Mouse (Mus musculus): ENCODE measurements around the gene Cyb5r1.

Cyb5r1 gene

DNA sequence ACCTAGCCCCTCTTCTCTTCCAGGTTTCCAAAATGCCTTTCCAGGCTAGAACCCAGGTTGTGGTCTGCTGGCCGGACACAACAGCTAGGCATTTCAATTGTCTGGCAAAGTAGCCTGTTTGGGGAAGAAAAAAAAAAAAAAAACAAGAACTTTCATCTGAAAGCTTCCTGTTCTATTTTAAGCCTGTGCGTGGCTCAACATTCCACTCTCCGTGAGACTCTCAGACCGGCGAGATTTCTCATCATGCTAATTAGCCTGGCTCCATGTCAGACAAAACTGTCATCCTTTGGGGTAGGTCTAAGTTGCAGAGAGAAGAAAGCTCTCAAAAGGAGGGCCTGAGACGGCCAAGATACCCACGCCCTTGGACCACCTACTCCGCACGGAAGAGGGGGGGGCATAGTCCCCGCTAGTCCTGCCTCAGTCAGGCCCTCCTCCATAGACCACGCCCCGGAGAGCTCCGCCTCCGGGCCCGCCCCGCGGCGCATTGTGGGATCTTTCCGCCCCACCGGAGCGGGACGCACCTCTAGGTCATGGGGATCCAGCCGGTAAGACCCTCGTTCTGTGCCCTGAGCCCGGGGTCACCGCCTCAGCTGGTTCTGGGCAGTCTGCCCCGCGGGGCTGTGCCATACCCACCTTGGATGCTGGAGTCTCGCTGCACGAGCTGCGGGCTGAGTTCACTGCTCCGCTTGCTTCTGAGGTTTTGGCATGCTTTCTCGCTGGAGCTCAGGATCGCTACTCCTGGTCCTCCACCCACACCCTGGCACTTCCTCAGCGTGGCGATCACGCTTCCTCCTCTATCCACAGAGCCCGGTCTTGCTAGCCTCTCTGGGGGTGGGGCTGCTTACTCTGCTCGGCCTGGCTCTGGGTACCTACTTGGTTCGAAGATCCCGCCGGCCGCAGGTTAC, at the start of gene Cyb5r1:
Cyb5r1 (plus strand) TSS at position 51 of the 905 bp plus-strand sequence.
- under 1% methylated on average over 43 of the region's 43 CpGs for WGBS

DNA sequence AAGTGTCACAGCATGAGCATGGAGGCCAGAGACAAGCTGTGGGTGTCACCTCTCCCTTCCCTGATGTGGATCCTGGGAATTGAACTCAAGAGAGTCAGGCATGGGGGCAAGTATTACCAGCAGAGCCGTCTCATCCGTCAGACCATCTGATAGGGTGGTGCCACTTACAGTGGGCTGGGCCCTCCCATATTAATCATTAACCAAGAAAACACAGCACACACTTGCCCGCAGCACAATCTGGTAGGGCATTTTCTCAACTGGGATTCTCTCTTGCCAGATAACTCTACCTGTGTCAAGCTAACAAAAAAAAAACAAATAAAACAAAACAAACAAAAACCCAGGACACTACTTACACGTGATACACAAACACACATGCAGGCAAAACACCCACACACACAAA, 47.9 kb upstream of the Cyb5r1 start:
- 88% methylated on average over 4 of the region's 4 CpGs for WGBS

DNA sequence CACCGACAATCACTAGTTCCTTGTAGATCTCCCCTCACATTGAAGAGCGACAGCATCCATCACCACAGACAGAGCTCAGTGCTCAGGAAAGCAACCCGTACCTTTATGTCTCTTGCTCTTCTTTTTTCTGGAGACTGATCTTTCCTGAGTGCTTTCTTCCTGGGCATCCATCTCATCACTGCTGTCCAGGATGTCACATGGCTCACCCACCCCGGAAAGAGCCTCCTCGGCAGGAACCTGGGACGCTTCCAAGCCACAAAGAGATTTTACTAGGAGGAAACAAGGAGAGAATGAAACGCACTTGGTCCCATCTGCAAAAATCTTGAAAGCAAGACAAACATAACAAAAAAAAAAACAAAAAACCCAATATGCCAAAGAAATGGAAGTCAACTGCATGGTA, 44.7 kb upstream of the Cyb5r1 start:
- 64% methylated on average over 7 of the region's 7 CpGs for WGBS

DNA sequence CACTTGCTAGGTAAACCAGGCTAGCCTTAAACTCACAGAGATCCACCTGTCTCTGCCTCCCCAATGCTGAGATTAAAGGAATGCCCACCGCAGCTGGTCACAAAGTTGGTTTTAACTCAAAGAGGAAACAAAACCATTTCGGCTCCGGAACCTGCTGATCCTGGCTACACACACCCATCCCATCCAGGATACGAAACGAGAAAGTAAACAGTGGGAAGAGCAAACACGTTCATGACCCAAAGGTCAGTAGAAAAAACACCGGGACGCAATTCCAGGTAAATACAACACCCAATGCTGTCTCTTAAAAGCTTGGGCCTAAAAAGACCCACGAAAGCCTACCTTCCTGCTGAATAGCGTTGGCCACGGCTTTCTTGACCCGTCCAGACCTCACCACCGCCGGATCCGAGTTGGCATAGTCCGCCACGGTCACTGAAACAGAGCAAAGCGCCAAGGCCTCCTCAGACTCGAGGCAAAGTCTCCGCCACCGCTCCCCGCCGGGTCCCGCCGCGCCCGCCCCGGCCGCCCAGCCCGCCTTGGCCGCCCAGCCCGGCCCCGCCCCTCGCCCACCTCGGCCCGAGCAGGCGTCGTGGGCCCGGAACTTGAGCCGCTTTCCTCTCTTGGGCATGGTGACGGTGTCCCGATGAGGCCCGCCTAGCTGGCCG, 44.0 kb upstream of the Cyb5r1 start:
- 2% methylated on average over 44 of the region's 44 CpGs for WGBS

DNA sequence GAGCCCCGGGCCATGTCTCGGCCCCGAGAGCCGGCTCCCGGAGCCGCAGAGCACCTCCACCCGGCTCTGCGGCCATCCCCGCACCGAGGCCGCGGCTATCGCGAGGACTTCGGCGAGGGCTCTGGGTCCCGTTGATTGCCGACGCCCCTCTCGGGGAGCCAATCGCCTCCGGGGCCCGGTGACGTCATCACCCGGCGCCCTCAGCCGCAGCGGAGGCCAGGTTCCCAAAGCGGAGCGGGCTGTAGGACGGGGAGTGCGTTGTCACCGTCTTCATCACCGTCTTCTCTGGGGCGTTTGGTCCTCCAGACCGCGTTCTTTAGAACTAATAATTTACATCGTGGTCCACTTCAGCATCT, 43.5 kb upstream of the Cyb5r1 start, which contains the start of gene Tmem183a:
Tmem183a (minus strand) TSS at position 123 of the 356 bp plus-strand sequence.
- under 1% methylated on average over 38 of the region's 38 CpGs for WGBS

DNA sequence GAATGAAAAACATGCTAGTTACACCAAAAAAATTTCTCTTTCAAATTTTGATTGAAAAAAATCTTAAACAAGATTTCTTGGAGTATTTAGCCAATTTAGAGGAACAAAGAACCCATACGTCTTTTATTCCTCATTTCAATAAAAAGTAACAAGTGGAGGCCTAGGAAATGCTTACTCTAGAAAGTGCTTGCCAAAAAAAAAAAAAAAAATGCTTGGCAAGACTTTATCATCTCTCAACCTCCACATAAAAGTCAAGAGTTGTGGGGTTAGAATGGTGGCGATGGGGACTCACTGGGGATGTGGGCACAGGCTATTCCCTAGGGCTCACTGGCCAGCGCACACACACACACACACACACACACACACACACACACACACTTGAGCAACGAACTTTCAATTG, 42.2 kb upstream of the Cyb5r1 start:
- WGBS = 75% methylated on average over 4 of the region's 4 CpGs

DNA sequence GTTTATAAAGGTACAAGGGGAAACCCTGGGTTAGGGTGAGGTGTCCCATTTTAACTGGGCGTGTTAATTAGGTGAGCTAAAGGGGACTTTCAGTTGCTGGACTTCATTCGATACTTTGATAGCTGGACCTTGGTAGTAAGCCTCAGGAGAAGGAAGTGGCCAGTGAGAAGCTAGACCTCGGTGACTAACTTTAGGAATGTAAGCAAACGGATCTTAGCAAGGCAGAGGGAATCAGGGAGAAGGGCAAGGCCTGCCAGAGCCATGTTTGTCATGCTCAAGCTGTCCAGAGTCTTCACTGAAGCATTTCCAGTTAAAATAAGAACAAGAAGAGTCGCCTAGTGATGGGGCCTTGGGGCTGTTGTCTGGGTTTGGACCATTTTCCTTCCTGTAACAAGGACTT, 39.9 kb upstream of the Cyb5r1 start:
- 78% methylated on average over 5 of the region's 5 CpGs for WGBS

DNA sequence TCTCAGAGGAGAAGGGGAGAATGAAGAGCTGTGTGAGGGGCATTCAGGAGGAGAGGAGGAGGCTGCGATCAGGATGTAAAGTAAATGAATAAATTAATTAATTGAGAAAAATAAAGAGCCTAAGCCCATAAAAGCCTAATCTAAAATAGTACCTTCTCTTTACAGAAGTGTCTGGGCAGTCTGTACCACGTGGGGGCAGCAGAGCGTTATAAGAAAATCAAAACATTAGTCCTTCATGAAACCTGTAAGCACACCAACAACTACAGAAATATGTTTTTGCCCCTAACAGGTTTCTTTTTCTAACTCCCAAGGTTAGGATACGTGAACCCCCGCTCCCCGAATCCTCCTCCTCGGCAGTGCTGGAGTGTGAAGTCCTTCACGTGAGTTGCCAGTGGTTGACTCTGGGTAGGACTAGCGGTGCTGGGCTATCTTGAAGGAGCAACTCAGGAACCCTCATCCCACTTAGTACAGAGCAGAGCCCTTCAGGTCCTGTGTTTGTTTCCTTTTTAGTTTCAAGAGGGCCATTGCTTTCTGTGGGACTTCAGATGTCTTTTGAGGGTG, 36.5 kb upstream of the Cyb5r1 start:
- 57% methylated on average over 9 of the region's 9 CpGs for WGBS

DNA sequence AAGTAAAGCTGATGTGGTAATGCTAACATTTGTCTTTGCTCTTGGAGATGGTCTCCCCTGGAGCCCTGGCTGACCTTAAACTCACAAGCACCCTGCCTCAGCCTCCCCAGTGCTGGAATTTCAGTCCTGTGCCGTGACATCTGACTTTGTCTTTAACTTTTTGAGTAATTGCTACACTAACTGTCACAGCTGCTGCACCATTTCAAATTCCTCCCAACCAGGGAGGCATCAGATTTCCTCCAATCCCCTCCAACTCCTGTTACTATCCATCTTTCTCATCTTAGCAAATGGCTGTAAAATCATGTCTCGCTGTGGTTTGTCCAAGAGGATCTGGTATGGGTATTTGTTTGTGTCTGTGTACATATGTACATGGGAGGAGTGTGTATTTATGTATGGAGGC, 31.2 kb upstream of the Cyb5r1 start:
- WGBS = 80% methylated on average over 2 of the region's 2 CpGs

DNA sequence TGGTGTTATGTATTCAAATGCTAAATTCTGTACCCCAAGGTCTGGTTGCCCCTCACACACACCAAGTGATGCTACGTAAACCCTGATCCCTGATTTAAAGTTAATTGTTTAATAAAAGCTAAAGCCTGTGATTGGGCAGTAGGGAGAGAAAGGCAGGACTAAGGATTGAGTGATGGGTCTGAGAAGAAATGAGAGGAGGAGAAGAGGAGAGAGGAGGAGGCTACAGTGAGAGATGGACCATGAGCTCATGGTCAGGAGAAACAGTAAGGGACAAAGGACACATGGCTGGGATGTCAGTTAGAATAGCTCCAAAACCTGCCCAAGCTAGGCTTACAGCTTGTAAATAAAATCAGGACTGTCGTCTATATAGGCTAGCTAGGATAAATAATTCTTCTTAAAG, 24.3 kb upstream of the Cyb5r1 start:
- 92% methylated on average over 2 of the region's 2 CpGs for WGBS

DNA sequence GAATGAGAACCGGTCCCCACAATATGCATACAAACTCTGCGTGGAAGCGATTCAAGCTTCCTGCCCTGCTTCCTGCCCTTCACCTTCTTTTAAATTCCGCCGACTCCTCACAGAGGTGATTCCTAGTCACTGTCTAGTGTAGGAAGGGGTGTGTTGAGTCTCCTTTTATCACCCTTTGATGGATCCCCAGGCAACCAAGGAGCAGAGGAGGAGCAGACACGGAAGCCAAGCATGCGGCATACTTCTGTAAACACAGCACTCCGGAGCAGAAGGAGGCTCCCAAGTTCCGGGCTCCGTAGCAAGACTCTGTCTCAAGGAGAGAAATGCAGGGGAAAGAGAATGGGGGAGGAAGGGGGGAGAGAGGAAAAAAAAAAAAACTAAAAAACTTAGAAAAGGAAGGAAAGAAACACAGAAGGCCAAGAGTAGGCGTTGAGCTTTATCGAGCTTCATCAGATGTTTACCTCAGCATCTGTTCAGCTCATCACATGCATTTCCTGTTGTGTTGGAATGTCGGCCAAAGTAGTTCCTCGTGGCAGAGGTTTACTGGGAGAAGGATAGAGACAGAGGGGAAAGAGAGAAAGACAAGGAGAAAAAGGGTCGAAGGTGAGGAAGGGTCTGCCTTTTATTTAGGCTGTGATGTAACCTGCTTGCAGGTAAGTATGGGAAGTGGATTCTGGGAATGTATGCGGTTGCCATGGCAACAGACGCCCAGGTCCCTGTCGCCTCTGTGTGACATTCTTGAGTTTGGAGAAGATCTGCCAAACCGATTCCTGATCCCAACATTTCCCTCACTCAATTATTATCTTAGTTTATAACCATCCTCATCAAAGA, 23.3 kb upstream of the Cyb5r1 start:
- 10% methylated on average over 19 of the region's 19 CpGs for WGBS

DNA sequence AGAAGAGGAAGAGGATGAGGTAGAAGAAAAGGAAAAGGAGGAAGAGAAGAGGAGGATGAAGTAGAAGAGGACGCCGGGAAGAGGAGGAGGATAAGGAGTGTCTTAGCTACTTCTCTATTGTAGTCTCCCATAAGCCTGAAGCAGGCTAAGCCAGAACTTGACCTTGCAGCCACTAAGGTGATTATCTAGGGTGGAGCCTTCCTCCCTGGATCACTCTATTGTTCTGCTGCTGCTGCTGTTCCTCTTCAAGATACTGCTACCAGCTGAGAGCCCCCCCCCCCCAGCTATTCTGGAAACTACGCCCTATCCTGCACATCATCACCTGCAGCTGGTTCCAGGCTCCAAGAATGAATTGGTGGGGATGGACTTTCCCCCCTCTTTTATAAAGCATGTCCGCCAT, 20.8 kb upstream of the Cyb5r1 start:
- WGBS = 82% methylated on average over 4 of the region's 4 CpGs

DNA sequence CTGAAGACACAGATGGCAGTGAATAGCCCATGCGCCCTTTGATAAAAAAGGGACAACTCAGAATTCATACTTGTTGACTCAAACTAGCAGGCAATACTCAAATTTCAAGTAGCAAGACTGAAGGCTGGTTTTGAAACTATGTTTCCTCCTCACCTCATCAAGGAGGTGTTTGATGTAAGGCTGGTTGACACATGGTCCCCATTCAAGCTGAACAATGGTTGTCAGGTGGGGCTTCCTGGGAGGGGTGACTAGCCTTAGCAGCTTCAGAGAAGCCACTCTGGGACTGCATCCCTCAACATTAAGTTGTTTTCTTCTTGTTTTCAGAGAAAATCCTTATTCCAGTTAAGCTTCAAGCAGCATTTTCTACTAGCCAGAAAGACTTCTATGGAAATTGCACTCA, 19.7 kb upstream of the Cyb5r1 start, which contains the start of gene 4933406M09Rik:
4933406M09Rik (plus strand) TSS at position 275 of the 400 bp plus-strand sequence.
- WGBS = 97% methylated on average over 1 of the region's 1 CpGs

DNA sequence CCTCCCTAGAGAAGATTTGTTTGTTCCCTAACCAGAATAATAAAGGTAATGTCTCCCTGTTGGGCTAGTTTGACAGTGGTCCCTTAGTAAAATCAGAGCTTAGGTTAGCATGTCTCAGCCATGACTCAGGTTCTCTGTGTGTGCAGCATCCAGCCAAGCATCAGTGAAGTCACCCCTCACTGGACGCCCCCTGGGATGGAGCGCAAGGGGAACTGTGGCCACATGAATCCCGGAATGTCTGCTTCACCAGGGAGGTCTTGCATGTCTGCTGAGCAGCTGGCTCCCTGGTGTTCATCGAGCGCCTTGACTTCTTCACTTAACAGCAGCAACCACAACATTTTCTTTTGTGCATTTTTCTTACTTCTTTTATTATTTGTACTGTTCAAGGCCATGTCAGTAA, 11.5 kb upstream of the Cyb5r1 start:
- WGBS = 75% methylated on average over 5 of the region's 5 CpGs

DNA sequence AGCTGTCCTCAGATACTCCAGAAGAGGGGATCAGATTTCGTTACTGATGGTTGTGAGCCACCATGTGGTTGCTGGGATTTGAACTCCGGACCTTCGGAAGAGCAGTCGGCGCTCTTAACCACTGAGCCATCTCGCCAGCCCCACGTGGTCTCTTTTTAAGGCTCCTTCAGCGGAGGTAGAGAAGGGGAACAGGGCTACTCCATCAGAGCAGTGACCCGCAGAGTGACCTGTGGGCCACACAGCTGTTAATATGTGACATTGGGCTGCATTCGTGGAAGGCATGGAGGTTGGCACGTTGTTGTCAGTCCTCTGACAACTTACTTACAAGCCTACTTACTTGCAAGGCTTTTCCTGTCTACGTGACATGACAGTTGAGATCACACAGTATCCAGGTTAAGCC, 7.1 kb upstream of the Cyb5r1 start:
- WGBS = 89% methylated on average over 12 of the region's 12 CpGs

DNA sequence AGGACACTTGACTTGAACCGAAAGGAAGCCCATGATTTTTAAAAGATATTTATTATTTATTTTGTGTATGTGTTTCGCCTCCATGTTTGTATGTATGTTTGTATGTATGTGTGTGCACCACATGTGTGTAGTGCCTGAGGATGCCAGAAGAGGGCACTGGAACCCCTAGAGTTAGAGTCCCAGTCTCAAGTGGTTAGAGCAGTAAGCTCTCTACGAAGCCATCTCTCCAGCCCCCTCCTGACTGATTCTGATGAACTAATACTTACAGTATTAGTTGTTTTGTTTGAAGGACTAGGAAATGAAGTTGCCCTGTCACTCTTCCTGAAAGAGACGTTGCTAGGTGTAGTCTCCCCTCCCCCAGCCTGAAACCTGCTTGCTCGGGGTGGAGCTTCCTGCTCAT, 5.6 kb upstream of the Cyb5r1 start:
- WGBS = 61% methylated on average over 5 of the region's 5 CpGs

DNA sequence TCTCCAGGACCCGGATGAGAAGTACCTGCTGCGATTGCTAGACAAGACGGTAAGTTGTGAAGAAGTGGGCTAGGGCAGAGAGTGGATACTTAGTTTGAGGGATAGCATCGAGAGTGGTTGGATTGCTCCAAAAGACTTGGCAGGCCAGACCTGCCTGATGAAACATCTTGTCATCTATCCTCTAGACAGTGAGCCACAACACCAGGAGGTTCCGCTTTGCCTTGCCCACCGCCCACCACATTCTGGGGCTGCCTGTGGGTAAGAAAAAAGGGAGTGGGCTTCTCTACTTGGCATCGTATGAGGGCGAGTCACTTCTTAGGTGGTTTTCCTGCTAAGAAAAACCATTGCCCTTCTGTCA, 1.0 kb downstream of the Cyb5r1 start:
- 33% methylated on average over 8 of the region's 8 CpGs for WGBS

DNA sequence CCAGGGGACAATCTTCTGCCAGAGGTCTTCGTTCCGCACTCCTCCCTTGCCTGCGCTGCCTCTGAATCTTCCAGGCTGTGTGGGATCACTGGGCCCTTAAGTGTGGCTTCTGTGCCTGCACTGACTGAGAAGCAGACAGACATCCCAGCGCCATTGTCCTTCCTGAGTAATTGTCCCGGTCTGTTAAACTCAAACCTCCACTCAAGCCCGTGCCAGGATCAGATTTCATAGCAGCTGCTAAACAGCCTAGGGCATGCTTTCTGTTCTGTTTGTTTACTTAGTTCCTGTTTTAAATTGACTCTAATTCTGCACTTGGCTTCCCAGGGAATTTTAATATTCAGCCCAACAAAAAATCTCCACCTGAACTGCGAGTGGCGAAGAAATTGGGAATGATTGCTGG, 2.7 kb downstream of the Cyb5r1 start:
- WGBS = 92% methylated on average over 8 of the region's 8 CpGs

DNA sequence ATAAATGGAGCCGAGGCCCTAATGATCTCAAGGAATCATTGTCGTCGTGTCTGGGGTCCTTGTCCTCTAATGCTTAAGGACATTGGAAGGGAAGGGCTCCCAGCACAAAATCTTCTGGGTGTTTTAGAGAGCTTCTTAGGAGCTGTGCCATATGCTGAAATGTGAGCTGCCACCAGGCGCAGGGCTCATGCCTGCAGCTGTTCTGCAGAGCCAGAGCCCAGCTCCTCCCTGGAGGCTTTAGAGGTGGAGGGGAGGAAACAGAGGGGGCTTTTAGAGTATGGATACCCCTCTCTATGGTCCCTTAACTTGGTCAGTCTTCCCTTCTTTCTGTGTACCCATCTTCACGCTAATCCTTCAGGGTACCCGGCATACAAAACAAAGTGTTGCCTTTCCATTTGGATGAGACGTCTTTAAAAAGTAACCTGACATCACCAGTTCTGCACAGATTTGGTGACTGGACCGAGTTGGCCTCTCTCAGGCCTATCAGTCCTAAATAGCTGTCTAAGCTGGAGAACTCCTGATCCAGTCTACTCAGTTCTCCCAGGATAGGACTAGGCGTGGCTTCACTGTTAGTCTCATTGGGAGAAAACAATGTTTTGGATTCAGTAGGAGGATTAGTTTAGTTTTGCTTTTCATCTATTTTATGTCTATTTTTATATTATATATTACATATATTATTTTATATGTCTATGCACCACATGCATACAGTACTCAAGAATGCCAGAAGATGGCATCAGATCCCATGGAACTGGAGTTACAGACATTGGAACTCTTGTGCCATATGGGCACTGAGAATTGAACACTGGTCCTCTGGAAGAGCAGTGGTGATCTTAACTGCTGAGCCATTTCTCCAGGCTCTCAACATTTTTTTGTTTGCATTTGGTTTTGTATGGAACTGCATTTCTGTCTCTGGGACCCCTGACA, 6.6 kb downstream of the Cyb5r1 start:
- 91% methylated on average over 9 of the region's 9 CpGs for WGBS

DNA sequence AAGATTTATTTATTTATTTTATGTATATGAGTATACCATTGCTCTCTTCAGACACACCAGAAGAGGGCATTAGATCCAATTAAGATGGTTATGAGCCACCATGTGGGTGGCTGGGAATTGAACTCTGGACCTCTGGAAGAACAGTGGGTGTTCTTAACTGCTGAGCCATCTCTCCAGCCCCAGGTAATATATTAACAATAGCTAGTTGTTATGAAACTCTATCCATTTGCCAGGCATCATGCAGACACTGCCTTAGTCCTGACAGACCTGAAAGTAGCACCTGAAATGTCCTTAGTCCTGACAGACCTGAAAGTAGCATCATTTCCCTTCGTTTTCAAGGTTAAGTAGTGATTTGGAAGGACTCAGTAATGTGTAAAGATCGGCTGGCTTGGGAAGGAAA, 8.7 kb downstream of the Cyb5r1 start:
- WGBS = 54% methylated on average over 2 of the region's 2 CpGs
